In genomic region chr7:82770957-82771660, GRCm38 (mm10) we compare ENCODE assay signal across 8 mouse cellular contexts.
A peak's percentile ranks its signal among the peaks of the same experiment; 100 is the strongest.
DNase-seq lines count a peak whose midpoint lies in the region; ATAC-seq and TF ChIP-seq lines count a peak whose summit lies in the region.
"Not testable (repeated sequence)": the region's sequence is repeated elsewhere in the genome, so short reads cannot be mapped to it uniquely, and the experiment has no call there.

No protein-coding gene starts in this region.

- TF ChIP-seq CTCF in liver, embryonic 14.5 days (IDR thresholded peaks at IDR 0.05; ENCODE audit: low read depth): not testable (repeated sequence)

- H3K27ac ChIP-seq in forebrain, embryonic 13.5 days; heart, embryonic 14.5 days (replicated peaks in 1 of 2; ENCODE audit: control insufficient read depth in 1 of 2, insufficient read depth in 1 of 2, low read depth in 2 of 2, low read length in 2 of 2); intestine, embryonic 16.5 days (ENCODE audit: low read length); liver, embryonic 14.5 days; midbrain, embryonic 12.5 days (replicated peaks): not testable (repeated sequence)

- not testable (repeated sequence) for H3K27me3 ChIP-seq in forebrain, embryonic 13.5 days; heart, embryonic 14.5 days (ENCODE audit: control insufficient read depth, insufficient read depth, low read length); intestine, embryonic 16.5 days (replicated peaks; ENCODE audit: control insufficient read depth, insufficient read depth, low read length); liver, embryonic 14.5 days (ENCODE audit: control insufficient read depth, insufficient read depth, low read length); midbrain, embryonic 12.5 days

- H3K9me3 ChIP-seq in forebrain, embryonic 13.5 days (replicated peaks); heart, embryonic 14.5 days (ENCODE audit: control insufficient read depth, low read length); intestine, embryonic 16.5 days (ENCODE audit: control insufficient read depth, low read length); liver, embryonic 14.5 days (ENCODE audit: control insufficient read depth, low read length); midbrain, embryonic 12.5 days: not testable (repeated sequence)

- not testable (repeated sequence) for H3K9ac ChIP-seq in forebrain, embryonic 13.5 days; heart, embryonic 14.5 days (ENCODE audit: low read length); intestine, embryonic 16.5 days (ENCODE audit: low read depth, low read length); liver, embryonic 14.5 days (replicated peaks); midbrain, embryonic 12.5 days (replicated peaks)

- not testable (repeated sequence) for TF ChIP-seq EP300 in liver, embryonic 14.5 days (IDR thresholded peaks at IDR 0.05; ENCODE audit: low read depth)

- peak; percentile 88 for ATAC-seq in cerebellum, adult (ENCODE audit: insufficient number of reproducible peaks, low FRiP score, low TSS enrichment)
- peak; percentile 99 for ATAC-seq in forebrain, embryonic 13.5 days
- ATAC-seq in heart, embryonic 14.5 days (ENCODE audit: insufficient number of reproducible peaks, insufficient read depth, low FRiP score, low read depth): peak; percentile 69
- peak; percentile 97 for ATAC-seq in intestine, embryonic 16.5 days
- 0 out of 2 replicates have a peak, but pooled peaks have one; percentile 11 for ATAC-seq in liver, embryonic 14.5 days (ENCODE audit: insufficient read depth)
- peak; percentile 99 for ATAC-seq in midbrain, embryonic 12.5 days (ENCODE audit: low FRiP score, low read depth)

- not testable (repeated sequence) for H3K4me1 ChIP-seq in forebrain, embryonic 13.5 days; intestine, embryonic 16.5 days (ENCODE audit: control insufficient read depth, insufficient read depth, low read length); liver, embryonic 14.5 days (replicated peaks; ENCODE audit: control insufficient read depth in 2 of 2, insufficient read depth in 2 of 2, low read length in 1 of 2)
- H3K4me1 ChIP-seq in heart, embryonic 14.5 days (ENCODE audit: control insufficient read depth in 2 of 2, insufficient read depth in 2 of 2, low read length in 2 of 2): peaks cover 4 to 11% of the 10 kb centered on the region in 2 experiments
- H3K4me1 ChIP-seq in midbrain, embryonic 12.5 days: peaks cover 15% of the 10 kb centered on the region

- 82% methylated on average over 25 of the region's 29 CpGs for WGBS in forebrain, embryonic 13.5 days
- 84% methylated on average over 22 of the region's 29 CpGs for WGBS in heart, embryonic 14.5 days
- 81% methylated on average over 22 of the region's 29 CpGs for WGBS in intestine, embryonic 16.5 days
- 76% methylated on average over 28 of the region's 29 CpGs for WGBS in liver, embryonic 14.5 days (ENCODE audit: insufficient replicate concordance)
- WGBS in midbrain, embryonic 12.5 days: 79% methylated on average over 29 of the region's 29 CpGs

- peak; percentile 48 for DNase-seq in 3T3-L1 (ENCODE audit: low read depth, low spot score)
- DNase-seq in liver, embryonic 14.5 days (ENCODE audit: low read depth in 3 of 3, low spot score in 3 of 3): peak in 2 of 3 experiments; percentile 11 to 18
- DNase-seq in retina, postnatal 1 day: peak; percentile 23

- not testable (repeated sequence) for H3K4me3 ChIP-seq in forebrain, embryonic 13.5 days; heart, embryonic 14.5 days (ENCODE audit: control insufficient read depth in 1 of 2, insufficient read depth in 1 of 2, low read depth in 1 of 2, low read length in 2 of 2); intestine, embryonic 16.5 days (ENCODE audit: low read length); liver, embryonic 14.5 days (ENCODE audit: insufficient read depth in 1 of 2, low read depth in 2 of 2, low read length in 2 of 2); midbrain, embryonic 12.5 days

- H3K4me2 ChIP-seq in forebrain, embryonic 13.5 days; heart, embryonic 14.5 days (ENCODE audit: low read length); intestine, embryonic 16.5 days (ENCODE audit: low read depth, low read length); liver, embryonic 14.5 days (ENCODE audit: low read depth); midbrain, embryonic 12.5 days (replicated peaks): not testable (repeated sequence)

- H3K36me3 ChIP-seq in forebrain, embryonic 13.5 days (ENCODE audit: poor library complexity, severe bottlenecking); intestine, embryonic 16.5 days (ENCODE audit: control insufficient read depth, insufficient read depth, low read length); liver, embryonic 14.5 days (replicated peaks; ENCODE audit: control insufficient read depth, insufficient read depth, low read depth); midbrain, embryonic 12.5 days: not testable (repeated sequence)
- peaks cover 13% of the 10 kb centered on the region; the same call in 1 of the 2 replicates for H3K36me3 ChIP-seq in heart, embryonic 14.5 days (ENCODE audit: control insufficient read depth, insufficient read depth, low read length)

Comparison
In these comparisons a context has a peak if more than half of its experiments do, and no peak if none do; other contexts are left out.
1. ATAC-seq: peak in every context shown above with its lines; median percentile 99 in forebrain, embryonic 13.5 days; 99 in midbrain, embryonic 12.5 days; 97 in intestine, embryonic 16.5 days; 88 in cerebellum, adult; 69 in heart, embryonic 14.5 days; 11 in liver, embryonic 14.5 days.